Mouse (Mus musculus) MEL (cell line): ENCODE measurements around the gene Pafah1b1. TPM values are rescaled to one million over a fixed set of nuclear protein-coding genes. Genes with fewer than 3 reads are reported as not detected.

Source experiments
- DNase-seq: peaks from one replicate; pipeline ENCODE4 v3.0.0; 2011; ENCODE audit warnings: low read depth, low spot score
- H3K27ac ChIP-seq: 2 replicates; pipeline ENCODE4 v1.5.1; 2012; ENCODE audit warnings: low read depth, mild to moderate bottlenecking, control low read depth, low read length, moderate library complexity; ENCODE audit not compliant: control insufficient read depth
- H3K27me3 ChIP-seq, 2 experiments: fragments of 150-350 bp in 1 of 2; sonication (generic) in 1 of 2; 2 replicates each; pipeline ENCODE4 v1.6.1; 2012; ENCODE audit warnings: low read length in 2 of 2, mild to moderate bottlenecking in 2 of 2, improper control_type of control experiment in 1 of 2, moderate library complexity in 1 of 2; ENCODE audit not compliant: insufficient read depth in 2 of 2, control insufficient read depth in 1 of 2
- H3K36me3 ChIP-seq, 2 experiments: 2 replicates each; pipeline ENCODE4 v1.6.1; 2012 to 2014; ENCODE audit warnings: low read length in 2 of 2, improper control_type of control experiment in 1 of 2, inconsistent platforms in 1 of 2, mild to moderate bottlenecking in 1 of 2; ENCODE audit not compliant: insufficient read depth in 2 of 2, control insufficient read depth in 1 of 2
- H3K4me1 ChIP-seq, 2 experiments: fragments of 150-350 bp in 1 of 2; sonication (generic) in 1 of 2; 2 replicates each; pipeline ENCODE4 v1.6.1; 2012; ENCODE audit warnings: low read length in 2 of 2, improper control_type of control experiment in 1 of 2, mild to moderate bottlenecking in 1 of 2; ENCODE audit not compliant: insufficient read depth in 2 of 2, control insufficient read depth in 1 of 2
- H3K4me3 ChIP-seq, 2 experiments: fragments of 150-350 bp in 1 of 2; sonication (generic) in 1 of 2; 2 replicates each; pipeline ENCODE4 v1.5.1; 2012; ENCODE audit warnings: low read depth in 2 of 2, low read length in 2 of 2, mild to moderate bottlenecking in 2 of 2, moderate library complexity in 2 of 2, control low read depth in 1 of 2, improper control_type of control experiment in 1 of 2; ENCODE audit not compliant: control insufficient read depth in 1 of 2, insufficient read depth in 1 of 2
- H3K79me2 ChIP-seq: 2 replicates; pipeline ENCODE4 v1.6.1; 2012; ENCODE audit warnings: mild to moderate bottlenecking, low read length, moderate library complexity; ENCODE audit not compliant: control insufficient read depth, poor library complexity, insufficient read depth
- H3K9ac ChIP-seq: 2 replicates; pipeline ENCODE4 v1.6.1; 2012; ENCODE audit warnings: low read depth, mild to moderate bottlenecking, control low read depth, low read length, moderate library complexity; ENCODE audit not compliant: control insufficient read depth, poor library complexity, severe bottlenecking
- H3K9me3 ChIP-seq: fragments of 150-350 bp; sonication (generic); replicated peaks from 2 replicates; pipeline ENCODE4 v1.6.1; 2012; ENCODE audit warnings: mild to moderate bottlenecking, low read length, improper control_type of control experiment, moderate library complexity; ENCODE audit not compliant: insufficient read depth
- CHD1 ChIP-seq: IDR thresholded peaks from 2 replicates; pipeline ENCODE4 v1.6.1; 2012; ENCODE audit warnings: low read depth, mild to moderate bottlenecking, inconsistent platforms, low read length, improper control_type of control experiment
- CHD2 ChIP-seq: IDR thresholded peaks from 2 replicates; pipeline ENCODE4 v1.6.1; 2011; ENCODE audit warnings: low read length, improper control_type of control experiment
- CTCF ChIP-seq, 3 experiments: IDR thresholded peaks in 2 of 3; conservative IDR thresholded peaks in 1 of 3; 2 replicates each; pipeline ENCODE4 v1.5.1; 2011 to 2012; ENCODE audit warnings: low read length in 3 of 3, low read depth in 2 of 3, mild to moderate bottlenecking in 2 of 3, improper control_type of control experiment in 1 of 3, inconsistent platforms in 1 of 3, mixed read lengths in 1 of 3, moderate library complexity in 1 of 3; ENCODE audit not compliant: control insufficient read depth in 1 of 3, insufficient read depth in 1 of 3, poor library complexity in 1 of 3, severe bottlenecking in 1 of 3
- ELF1 ChIP-seq: IDR thresholded peaks from 2 replicates; pipeline ENCODE4 v1.6.1; 2014; ENCODE audit warnings: low read depth, mild to moderate bottlenecking, inconsistent platforms, low read length, improper control_type of control experiment, moderate library complexity
- ETS1 ChIP-seq: IDR thresholded peaks from 2 replicates; pipeline ENCODE4 v1.6.1; 2012; ENCODE audit warnings: low read depth, mild to moderate bottlenecking, inconsistent platforms, low read length, improper control_type of control experiment, moderate library complexity
- GABPA ChIP-seq: IDR thresholded peaks from 2 replicates; pipeline ENCODE4 v1.6.1; 2012; ENCODE audit warnings: low read depth, mild to moderate bottlenecking, inconsistent platforms, low read length, improper control_type of control experiment, moderate library complexity
- HCFC1 ChIP-seq: IDR thresholded peaks from 2 replicates; pipeline ENCODE4 v1.6.1; 2012; ENCODE audit warnings: low read depth, mild to moderate bottlenecking, inconsistent platforms, low read length, improper control_type of control experiment, moderate library complexity
- JUND ChIP-seq: IDR thresholded peaks from 2 replicates; pipeline ENCODE4 v1.6.1; 2011; ENCODE audit warnings: low read depth, mild to moderate bottlenecking, improper control_type of control experiment, low read length
- KAT2A ChIP-seq: conservative IDR thresholded peaks from 2 replicates; pipeline ENCODE4 v1.6.1; 2012; ENCODE audit warnings: low read depth, low read length, improper control_type of control experiment, inconsistent platforms
- MAFK ChIP-seq: IDR thresholded peaks from 2 replicates; pipeline ENCODE4 v1.6.1; 2011; ENCODE audit warnings: low read depth, mild to moderate bottlenecking, low read length, improper control_type of control experiment, borderline replicate concordance
- MAX ChIP-seq: IDR thresholded peaks from 2 replicates; pipeline ENCODE4 v1.6.1; 2011; ENCODE audit warnings: low read length, improper control_type of control experiment
- MAZ ChIP-seq: IDR thresholded peaks from 2 replicates; pipeline ENCODE4 v1.6.1; 2012; ENCODE audit warnings: low read depth, mild to moderate bottlenecking, inconsistent platforms, low read length, improper control_type of control experiment
- MEF2A ChIP-seq: IDR thresholded peaks from 2 replicates; pipeline ENCODE4 v1.6.1; 2014; ENCODE audit warnings: low read depth, mild to moderate bottlenecking, inconsistent platforms, low read length, improper control_type of control experiment; ENCODE audit not compliant: poor library complexity, insufficient replicate concordance, severe bottlenecking; ENCODE audit errors: extremely low read depth
- MYB ChIP-seq: IDR thresholded peaks from 2 replicates; pipeline ENCODE4 v1.6.1; 2011; ENCODE audit warnings: mild to moderate bottlenecking, low read depth, low read length, improper control_type of control experiment
- NELFE ChIP-seq: IDR thresholded peaks from 2 replicates; pipeline ENCODE4 v1.6.1; 2011; ENCODE audit warnings: low read depth, low read length, improper control_type of control experiment
- NRF1 ChIP-seq: IDR thresholded peaks from 2 replicates; pipeline ENCODE4 v1.6.1; 2014; ENCODE audit warnings: low read depth, mild to moderate bottlenecking, inconsistent platforms, low read length, improper control_type of control experiment, moderate library complexity; ENCODE audit not compliant: poor library complexity, insufficient read depth, severe bottlenecking
- POLR2AphosphoS5 ChIP-seq: IDR thresholded peaks from 2 replicates; pipeline ENCODE4 v1.6.1; 2012; ENCODE audit warnings: low read depth, borderline replicate concordance, mild to moderate bottlenecking, inconsistent platforms, low read length, moderate library complexity, mixed read lengths
- SIN3A ChIP-seq: IDR thresholded peaks from 2 replicates; pipeline ENCODE4 v1.6.1; 2012; ENCODE audit warnings: low read length, improper control_type of control experiment, inconsistent platforms
- SMC3 ChIP-seq: IDR thresholded peaks from 2 replicates; pipeline ENCODE4 v1.6.1; 2011; ENCODE audit warnings: low read depth, low read length, improper control_type of control experiment
- TCF12 ChIP-seq: IDR thresholded peaks from 2 replicates; pipeline ENCODE4 v1.6.1; 2014; ENCODE audit warnings: low read depth, mild to moderate bottlenecking, inconsistent platforms, low read length, improper control_type of control experiment, moderate library complexity
- USF2 ChIP-seq, 2 experiments: IDR thresholded peaks; 2 replicates each; pipeline ENCODE4 v1.6.1; 2011 to 2012; ENCODE audit warnings: improper control_type of control experiment in 2 of 2, low read length in 2 of 2, borderline replicate concordance in 1 of 2, inconsistent platforms in 1 of 2, low read depth in 1 of 2, mild to moderate bottlenecking in 1 of 2; ENCODE audit not compliant: insufficient read depth in 1 of 2
- ZC3H11A ChIP-seq: IDR thresholded peaks from 2 replicates; pipeline ENCODE4 v1.6.1; 2012; ENCODE audit warnings: low read depth, mild to moderate bottlenecking, inconsistent platforms, low read length, improper control_type of control experiment
- ZNF384 ChIP-seq: IDR thresholded peaks from 2 replicates; pipeline ENCODE4 v1.6.1; 2012; ENCODE audit warnings: low read depth, mild to moderate bottlenecking, inconsistent platforms, low read length, improper control_type of control experiment
- polyA plus RNA-seq, 2 experiments: library from polyadenylated mRNA; stranded (reverse) in 1 of 2; unstranded in 1 of 2; fragments of >175 nt in 1 of 2; fragments of >200 nt in 1 of 2; gene quantifications; 2 replicates each; pipeline versions ENCODE4 v1.2.1 to v1.2.4; 2012; ENCODE audit warnings: low replicate concordance in 2 of 2, low read depth in 1 of 2; ENCODE audit not compliant: insufficient read length in 2 of 2, insufficient read depth in 1 of 2, missing spikeins in 1 of 2
- total RNA-seq: library from RNA; depleted of rRNA; stranded (reverse); fragments of 300-350 nt; gene quantifications from 2 replicates; pipeline ENCODE4 v1.2.3, GENCODE M21; 2012

Pafah1b1 gene
- total and polyA plus RNA-seq, 3 experiments, result 54.5 to 67.4 TPM; not detected in 1

- TF ChIP-seq MYB (0 out of 2 replicates have a peak, but pooled peaks have one; percentile 42), CTCF (IDR thresholded peaks at IDR 0.05 in 2 of 3, conservative IDR thresholded peaks at IDR 0.05 in 1 of 3; ENCODE audit: control insufficient read depth in 1 of 3, insufficient read depth in 1 of 3, low read depth in 2 of 3, low read length in 3 of 3, poor library complexity in 1 of 3, severe bottlenecking in 1 of 3) (0 out of 6 replicates have a peak, but pooled peaks of 1 of the 3 experiments have one; percentile 1), TCF12 (peak; percentile 77), ZC3H11A (no peak; the same call in 1 of the 2 replicates), USF2 (IDR thresholded peaks at IDR 0.05; ENCODE audit: borderline replicate concordance in 1 of 2, insufficient read depth in 1 of 2, low read depth in 1 of 2, low read length in 2 of 2) (no peak), ELF1 (no peak; the same call in 1 of the 2 replicates), CHD1 (peak; percentile 4; the same call in 1 of the 2 replicates), CHD2 (no peak; the same call in 1 of the 2 replicates), NRF1 (0 out of 2 replicates have a peak, but pooled peaks have one; percentile 40)
Measured at GRCm38 (mm10) chr11:74723357-74724234, 874 bp downstream of the Pafah1b1 start (continued).

GRCm38 (mm10) chr11:74721971-74722370 lies 2.5 kb downstream of the Pafah1b1 start:
- Histone ChIP-seq H3K27me3 (no peaks in the 10 kb centered on the region), H3K4me3 (peak overlapping the region; percentile 42 to 99), H3K9me3 (no peaks in the 10 kb centered on the region), H3K4me1 (peaks cover 14 to 22% of the 10 kb centered on the region in 2 experiments), H3K9ac (peak overlapping the region; percentile 92), H3K36me3 (peaks cover 4 to 37% of the 10 kb centered on the region in 2 experiments; a peak in 3 of 4 replicates), H3K27ac (no peak overlapping the region), H3K79me2 (peaks cover 58% of the 10 kb centered on the region)
- peak; percentile 46 for DNase-seq
- TF ChIP-seq MEF2A (no peak), CHD1 (0 out of 2 replicates have a peak, but pooled peaks have one; percentile 10), ZNF384 (0 out of 2 replicates have a peak, but pooled peaks have one; percentile 15), SIN3A (peak; percentile 51; the same call in 1 of the 2 replicates)

- Histone ChIP-seq H3K4me1 (peaks cover 14 to 22% of the 10 kb centered on the region in 2 experiments), H3K9ac (no peak overlapping the region; the same call in 1 of the 2 replicates), H3K27ac (no peak overlapping the region)
Measured at GRCm38 (mm10) chr11:74721141-74721540, 3.3 kb downstream of the Pafah1b1 start.

More at GRCm38 (mm10) chr11:74721141-74721540, 3.3 kb downstream of the Pafah1b1 start:
- TF ChIP-seq JUND (no peak), USF2 (IDR thresholded peaks at IDR 0.05; ENCODE audit: borderline replicate concordance in 1 of 2, insufficient read depth in 1 of 2, low read depth in 1 of 2, low read length in 2 of 2) (no peak), MAFK (no peak), MAX (no peak), SMC3 (no peak), MAZ (no peak), MEF2A (no peak), ETS1 (no peak), SIN3A (no peak), ZC3H11A (no peak), POLR2AphosphoS5 (no peak), NELFE (no peak), GABPA (no peak), KAT2A (no peak), HCFC1 (no peak)
- TF ChIP-seq, all 39 proteins: peak for 0
- no peaks in the 10 kb centered on the region for H3K27me3 ChIP-seq
- H3K36me3 ChIP-seq, result peaks cover 4 to 39% of the 10 kb centered on the region in 2 experiments; a peak in 3 of 4 replicates
- peak overlapping the region in 1 of 2 experiments; percentile 99; a peak in 2 of 4 replicates for H3K4me3 ChIP-seq
- peak; percentile 20 for DNase-seq
- no peaks in the 10 kb centered on the region for H3K9me3 ChIP-seq
- peaks cover 66% of the 10 kb centered on the region for H3K79me2 ChIP-seq
